Mouse (Mus musculus) testis, adult 2 months (tissue): Measurements from ENCODE around the gene Serinc3. TPM values are rescaled to one million over a fixed set of nuclear protein-coding genes. Genes with fewer than 3 reads are reported as not detected.
A peak's percentile ranks its signal among the peaks of the same experiment; 100 is the strongest.

Experiments used
- H3K27ac ChIP-seq: fragments of 200-500 bp; 2 replicates; pipeline ENCODE4 v1.5.1; 2012; ENCODE audit warnings: low read depth, low read length; ENCODE audit not compliant: control insufficient read depth, insufficient read depth
- H3K27me3 ChIP-seq: fragments of 200-500 bp; 2 replicates; pipeline ENCODE4 v1.6.1; 2012; ENCODE audit warnings: mild to moderate bottlenecking, low read length, moderate library complexity; ENCODE audit not compliant: control insufficient read depth, insufficient read depth
- H3K36me3 ChIP-seq: fragments of 200-500 bp; 2 replicates; pipeline ENCODE4 v1.6.1; 2012; ENCODE audit warnings: mild to moderate bottlenecking, low read length; ENCODE audit not compliant: control insufficient read depth, insufficient read depth
- H3K4me1 ChIP-seq: fragments of 200-500 bp; 2 replicates; pipeline ENCODE4 v1.6.1; 2012; ENCODE audit warnings: low read length; ENCODE audit not compliant: control insufficient read depth, insufficient read depth
- H3K4me3 ChIP-seq: fragments of 200-500 bp; 2 replicates; pipeline ENCODE4 v1.5.1; 2012; ENCODE audit warnings: low read depth, mild to moderate bottlenecking, low read length, moderate library complexity, mixed read lengths; ENCODE audit not compliant: control insufficient read depth
- CTCF ChIP-seq: fragments of 200-500 bp; IDR thresholded peaks from 2 replicates; pipeline ENCODE4 v1.5.1; 2012; ENCODE audit warnings: low read depth, mild to moderate bottlenecking, inconsistent platforms, low read length, moderate library complexity; ENCODE audit not compliant: control insufficient read depth, insufficient read depth, insufficient replicate concordance
- POLR2A ChIP-seq: fragments of 200-500 bp; IDR thresholded peaks from 2 replicates; pipeline ENCODE4 v1.6.1; 2012; ENCODE audit warnings: low read depth, mild to moderate bottlenecking, inconsistent platforms, low read length, moderate library complexity; ENCODE audit not compliant: control insufficient read depth
- polyA plus RNA-seq: library from polyadenylated mRNA; depleted of rRNA; stranded (reverse); fragments of >200 nt; gene quantifications from 2 replicates; pipeline ENCODE4 v1.2.3, GENCODE M21; 2012

Serinc3 gene
- polyA plus RNA-seq, 1 experiment, result 270 TPM

GRCm38 (mm10) chr2:163586384-163587261 lies 58.3 kb downstream of the Serinc3 start:
- Histone ChIP-seq H3K36me3 (no peaks in the 10 kb centered on the region), H3K4me1 (peaks cover 18% of the 10 kb centered on the region), H3K4me3 (peak overlapping the region; percentile 91), H3K27me3 (no peaks in the 10 kb centered on the region), H3K27ac (peak overlapping the region; percentile 86)
- peak; percentile 95 for TF ChIP-seq CTCF
- TF ChIP-seq POLR2A, result peak; percentile 70

- Histone ChIP-seq H3K27ac (no peak overlapping the region), H3K4me3 (no peak overlapping the region), H3K4me1 (peaks cover 10% of the 10 kb centered on the region), H3K36me3 (no peaks in the 10 kb centered on the region), H3K27me3 (no peaks in the 10 kb centered on the region)
- no peak for TF ChIP-seq CTCF
- TF ChIP-seq POLR2A, result no peak
These were observed 60.9 kb downstream of the Serinc3 start for GRCm38 (mm10) chr2:163584088-163584426.

GRCm38 (mm10) chr2:163583226-163584087 lies 61.5 kb downstream of the Serinc3 start:
- no peaks in the 10 kb centered on the region for H3K27me3 ChIP-seq
- no peaks in the 10 kb centered on the region for H3K36me3 ChIP-seq
- no peak overlapping the region for H3K4me3 ChIP-seq
- H3K27ac ChIP-seq, result no peak overlapping the region
- peaks cover 7% of the 10 kb centered on the region for H3K4me1 ChIP-seq
- TF ChIP-seq CTCF (no peak), POLR2A (no peak)

GRCm38 (mm10) chr2:163580069-163580945 lies 64.6 kb downstream of the Serinc3 start:
- TF ChIP-seq POLR2A (no peak), CTCF (no peak)
- Histone ChIP-seq H3K27ac (no peak overlapping the region; the same call in 1 of the 2 replicates), H3K4me3 (no peak overlapping the region)

GRCm38 (mm10) chr2:163577986-163578385 lies 66.9 kb downstream of the Serinc3 start:
- Histone ChIP-seq H3K4me3 (no peak overlapping the region), H3K27me3 (no peaks in the 10 kb centered on the region), H3K4me1 (no peaks in the 10 kb centered on the region), H3K36me3 (no peaks in the 10 kb centered on the region), H3K27ac (no peak overlapping the region)
- no peak for TF ChIP-seq POLR2A
- no peak for TF ChIP-seq CTCF

More at GRCm38 (mm10) chr2:163580069-163580945, 64.6 kb downstream of the Serinc3 start:
- Histone ChIP-seq H3K27me3 (no peaks in the 10 kb centered on the region), H3K4me1 (peaks cover 3% of the 10 kb centered on the region; the same call in 1 of the 2 replicates), H3K36me3 (no peaks in the 10 kb centered on the region)

GRCm38 (mm10) chr2:163575248-163575647 lies 69.7 kb downstream of the Serinc3 start:
- no peak for TF ChIP-seq POLR2A
- TF ChIP-seq CTCF, result no peak
- H3K4me1 ChIP-seq, result no peaks in the 10 kb centered on the region
- no peak overlapping the region for H3K4me3 ChIP-seq
- H3K27ac ChIP-seq, result no peak overlapping the region
- no peaks in the 10 kb centered on the region for H3K27me3 ChIP-seq
- no peaks in the 10 kb centered on the region for H3K36me3 ChIP-seq
